Comparison of ENCODE assay signal across 8 mouse cellular contexts in the genomic region with DNA sequence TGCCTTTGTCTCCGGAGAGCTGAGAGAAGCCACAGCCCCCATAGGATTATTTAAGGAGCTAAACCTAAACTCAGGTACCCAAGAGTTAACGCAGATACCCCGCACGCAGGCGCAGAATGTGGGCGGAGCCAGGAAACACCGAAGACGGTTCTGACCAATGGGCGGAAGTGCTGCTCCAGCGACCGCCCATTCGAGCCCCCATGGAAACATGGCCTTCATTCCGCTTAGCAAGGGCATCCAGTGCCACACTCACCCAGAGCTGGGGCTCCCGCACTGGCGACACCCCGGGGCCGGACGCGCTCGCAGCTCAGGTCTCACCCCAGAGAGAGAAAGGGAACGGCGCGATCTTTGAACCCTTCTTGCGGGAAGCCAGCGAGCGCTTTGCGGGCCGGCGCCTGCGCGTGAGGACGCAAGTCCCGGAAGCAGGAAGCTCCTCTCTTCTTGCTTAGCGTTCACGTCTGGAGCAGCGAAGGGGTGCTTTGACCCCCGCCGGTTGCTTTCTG. TPM values are rescaled to one million over a fixed set of nuclear protein-coding genes. Genes with fewer than 3 reads are reported as not detected.
A peak's percentile ranks its signal among the peaks of the same experiment; 100 is the strongest.
DNase-seq lines count a peak whose midpoint lies in the region; ATAC-seq and TF ChIP-seq lines count a peak whose summit lies in the region.

A gene (minus strand): TSS at position 390 of the 503 bp plus-strand sequence.

- H3K27ac ChIP-seq in ES-Bruce4 (ENCODE audit: insufficient read depth, low read length): peak within 1 kb of the TSS; percentile 67
- peak within 1 kb of the TSS; percentile 88 for H3K27ac ChIP-seq in forebrain, embryonic 13.5 days
- H3K27ac ChIP-seq in liver, postnatal 0 days (ENCODE audit: low read depth): peak within 1 kb of the TSS; percentile 95
- H3K27ac ChIP-seq in neural tube, embryonic 14.5 days (ENCODE audit: low read depth, low read length): peak within 1 kb of the TSS; percentile 92

- WGBS in forebrain, embryonic 13.5 days: under 1% methylated on average over 38 of the region's 38 CpGs
- WGBS in large intestine, adult 2 months: under 1% methylated on average over 38 of the region's 38 CpGs
- under 1% methylated on average over 38 of the region's 38 CpGs for WGBS in liver, postnatal 0 days (ENCODE audit: insufficient replicate concordance)
- 0% methylated on average over 38 of the region's 38 CpGs for WGBS in neural tube, embryonic 14.5 days

- no peak for TF ChIP-seq CTCF in ES-Bruce4 (IDR thresholded peaks at IDR 0.05; ENCODE audit: low read depth, low read length)
- no peak for TF ChIP-seq CTCF in liver, postnatal 0 days (IDR thresholded peaks at IDR 0.05; ENCODE audit: low read depth)

- no peak for TF ChIP-seq POLR2A in ES-Bruce4 (IDR thresholded peaks at IDR 0.05; ENCODE audit: insufficient read depth, low read length)

- H3K4me3 ChIP-seq in ES-Bruce4 (ENCODE audit: low read depth, low read length): peak within 1 kb of the TSS; percentile 93
- peak within 1 kb of the TSS; percentile 79 for H3K4me3 ChIP-seq in forebrain, embryonic 13.5 days
- peak within 1 kb of the TSS; percentile 95 for H3K4me3 ChIP-seq in liver, postnatal 0 days (ENCODE audit: low read depth, low read length)
- H3K4me3 ChIP-seq in neural tube, embryonic 14.5 days (ENCODE audit: low read depth, low read length): peak within 1 kb of the TSS; percentile 75

- no peaks in the 10 kb centered on the region for H3K27me3 ChIP-seq in ES-Bruce4 (ENCODE audit: control insufficient read depth, insufficient read depth, low read length, poor library complexity, severe bottlenecking)
- no peaks in the 10 kb centered on the region for H3K27me3 ChIP-seq in forebrain, embryonic 13.5 days
- H3K27me3 ChIP-seq in liver, postnatal 0 days (ENCODE audit: insufficient read depth, low read length): no peaks in the 10 kb centered on the region
- H3K27me3 ChIP-seq in neural tube, embryonic 14.5 days (ENCODE audit: control insufficient read depth, insufficient read depth, low read length): no peaks in the 10 kb centered on the region

- peak; percentile 97 for ATAC-seq in cerebellum, adult (ENCODE audit: insufficient number of reproducible peaks, low FRiP score, low TSS enrichment)
- peak; percentile 98 for ATAC-seq in forebrain, embryonic 13.5 days
- ATAC-seq in liver, postnatal 0 days: peak; percentile 95
- peak; percentile 98 for ATAC-seq in neural tube, embryonic 14.5 days (ENCODE audit: low read depth)

- no peak for TF ChIP-seq EP300 in ES-Bruce4 (IDR thresholded peaks at IDR 0.05; ENCODE audit: insufficient read depth, low read depth, low read length)
- TF ChIP-seq EP300 in liver, postnatal 0 days (IDR thresholded peaks at IDR 0.05; ENCODE audit: low read depth): no peak

- H3K9me3 ChIP-seq in ES-Bruce4 (replicated peaks; ENCODE audit: control insufficient read depth, insufficient read depth, low read length, poor library complexity, severe bottlenecking): no peaks in the 10 kb centered on the region
- no peaks in the 10 kb centered on the region for H3K9me3 ChIP-seq in forebrain, embryonic 13.5 days (replicated peaks)
- no peaks in the 10 kb centered on the region for H3K9me3 ChIP-seq in liver, postnatal 0 days (ENCODE audit: low read length)
- no peaks in the 10 kb centered on the region for H3K9me3 ChIP-seq in neural tube, embryonic 14.5 days (ENCODE audit: control insufficient read depth, low read length)

- H3K4me2 ChIP-seq in forebrain, embryonic 13.5 days: peak within 1 kb of the TSS; percentile 82
- peak within 1 kb of the TSS; percentile 91 for H3K4me2 ChIP-seq in liver, postnatal 0 days (ENCODE audit: low read depth, low read length)
- H3K4me2 ChIP-seq in neural tube, embryonic 14.5 days (ENCODE audit: low read depth, low read length): peak within 1 kb of the TSS; percentile 79

- no peaks in the 10 kb centered on the region for H3K36me3 ChIP-seq in ES-Bruce4 (ENCODE audit: control insufficient read depth, insufficient read depth, low read length, poor library complexity, severe bottlenecking)
- no peaks in the 10 kb centered on the region for H3K36me3 ChIP-seq in forebrain, embryonic 13.5 days (ENCODE audit: poor library complexity, severe bottlenecking)
- H3K36me3 ChIP-seq in liver, postnatal 0 days (replicated peaks; ENCODE audit: insufficient read depth, low read length): no peaks in the 10 kb centered on the region; the same call in 1 of the 2 replicates
- 0 out of 2 replicates have a peak, but pooled peaks cover 3% of the 10 kb centered on the region for H3K36me3 ChIP-seq in neural tube, embryonic 14.5 days (ENCODE audit: control insufficient read depth, insufficient read depth, low read length)

- no peaks in the 10 kb centered on the region for H3K4me1 ChIP-seq in ES-Bruce4 (ENCODE audit: control insufficient read depth, insufficient read depth, low read length)
- H3K4me1 ChIP-seq in forebrain, embryonic 13.5 days: peaks cover 17% of the 10 kb centered on the region
- peaks cover 17% of the 10 kb centered on the region for H3K4me1 ChIP-seq in liver, postnatal 0 days (ENCODE audit: insufficient read depth)
- peaks cover 12% of the 10 kb centered on the region for H3K4me1 ChIP-seq in neural tube, embryonic 14.5 days (ENCODE audit: control insufficient read depth, insufficient read depth, low read length)

- intact Hi-C loops in heart, postnatal 10 days (cut with DNase I): no loop called here

- peak; percentile 95 to 97 for DNase-seq in heart, postnatal 10 days
- peak; percentile 78 for DNase-seq in large intestine, adult 2 months (ENCODE audit: low read depth, low spot score)
- DNase-seq in liver, postnatal 0 days: peak; percentile 94
- DNase-seq in testis, postnatal 10 days (ENCODE audit: low spot score): peak; percentile 97

- H3K9ac ChIP-seq in ES-Bruce4 (ENCODE audit: low read depth, poor library complexity, severe bottlenecking): peak within 1 kb of the TSS; percentile 61
- peak within 1 kb of the TSS; percentile 85 for H3K9ac ChIP-seq in forebrain, embryonic 13.5 days
- H3K9ac ChIP-seq in liver, postnatal 0 days (replicated peaks): peak within 1 kb of the TSS; percentile 86
- H3K9ac ChIP-seq in neural tube, embryonic 14.5 days (replicated peaks; ENCODE audit: low read depth, low read length): peak within 1 kb of the TSS; percentile 79

RNA-seq across cellular contexts. Expression of the gene that starts here (rescaled TPM):
- polyA plus RNA-seq in ES-Bruce4 (2011; ENCODE audit: insufficient read depth, insufficient read length, low read depth, missing spikeins): 4.3 and 6.6 TPM in 2 replicates
- polyA plus RNA-seq in forebrain, embryonic 13.5 days (2015; fragmentation: Nextera tagmentation; extraction: Ambion mirVana): 10.7 and 11.6 TPM in 2 replicates
- 1 to 10 TPM; 7.4 to 8.0 TPM for total RNA-seq in heart, postnatal 10 days (2021)
- polyA plus RNA-seq in large intestine, adult 2 months (2012; rRNA removed): 24.4 and 34.8 TPM in 2 replicates
- 4.6 and 5.2 TPM in 2 replicates for polyA plus RNA-seq in liver, postnatal 0 days (2015; fragmentation: Nextera tagmentation; extraction: Ambion mirVana)
- polyA plus RNA-seq in neural tube, embryonic 14.5 days (2014; fragmentation: Nextera tagmentation; extraction: Ambion mirVana): 14.4 and 14.7 TPM in 2 replicates

Comparison
In these comparisons a context has a peak if more than half of its experiments do, and no peak if none do; other contexts are left out.
1. Peak in every context shown above with its lines: DNase-seq, ATAC-seq, H3K4me3 ChIP-seq and H3K27ac ChIP-seq.